Mouse (Mus musculus): Measurements from ENCODE around the gene Gm45208.
"Not testable (repeated sequence)": the region's sequence is repeated elsewhere in the genome, so short reads cannot be mapped to it uniquely, and the experiment has no call there.

The Gm45208 gene

GRCm38 (mm10) chrX:7725841-7726240 lies 3.8 kb downstream of the Gm45208 start:
- no peak for DNase-seq (ENCODE audit: inconsistent age in 2 of 2, low spot score in 1 of 2)

- DNase-seq (ENCODE audit: inconsistent age in 2 of 2, low spot score in 1 of 2) = peak; percentile 25 to 49
Measured at GRCm38 (mm10) chrX:7727176-7727575, 5.1 kb downstream of the Gm45208 start.

DNA sequence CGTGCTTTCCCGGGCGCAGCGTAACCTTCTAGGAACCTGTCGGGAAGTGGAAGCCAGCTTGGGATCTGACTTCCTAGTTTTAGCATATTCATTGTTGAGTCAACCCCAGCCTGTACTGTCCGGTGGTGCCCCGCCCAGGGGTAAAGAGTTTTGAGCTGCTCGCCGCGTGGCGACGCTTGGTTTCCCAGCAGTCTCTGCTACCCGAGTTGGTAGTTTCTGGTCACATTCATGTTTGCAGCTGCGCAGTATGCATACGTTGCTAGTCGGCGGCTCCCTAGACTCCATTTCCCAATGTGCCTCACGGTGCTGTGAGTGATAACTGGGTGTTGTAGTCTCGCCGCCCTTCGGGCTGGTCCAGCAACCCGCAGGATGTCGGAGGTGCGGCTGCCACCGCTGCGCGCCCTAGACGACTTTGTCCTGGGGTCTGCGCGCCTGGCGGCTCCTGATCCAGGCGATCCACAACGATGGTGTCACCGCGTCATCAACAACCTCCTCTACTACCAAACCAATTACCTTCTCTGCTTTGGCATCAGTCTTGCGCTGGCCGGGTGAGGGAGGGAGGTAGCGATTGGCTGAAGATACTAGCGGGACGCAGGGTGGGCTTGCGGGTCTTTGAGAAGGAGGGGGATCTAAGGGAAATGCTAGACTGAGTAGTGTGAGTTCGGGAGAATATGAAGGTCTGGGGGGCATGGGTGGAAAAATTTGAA lies 6.3 kb downstream of the Gm45208 start, which contains the start of gene Praf2:
TSS of gene Praf2 (plus strand) at position 225 of the 707 bp plus-strand sequence.
- DNase-seq (ENCODE audit: inconsistent age in 2 of 2, low spot score in 1 of 2) = peak; percentile 87 to 90

- DNase-seq (ENCODE audit: inconsistent age in 2 of 2, low spot score in 1 of 2) = no peak
Measured at GRCm38 (mm10) chrX:7728922-7729265, 6.8 kb downstream of the Gm45208 start.

GRCm38 (mm10) chrX:7733571-7734156 lies 11.6 kb downstream of the Gm45208 start:
- DNase-seq (ENCODE audit: inconsistent age in 2 of 2, low spot score in 1 of 2) = peak; percentile 63 to 79

- no peak for DNase-seq (ENCODE audit: inconsistent age in 2 of 2, low spot score in 1 of 2)
Measured at GRCm38 (mm10) chrX:7739336-7740081, 17.5 kb downstream of the Gm45208 start.

DNA sequence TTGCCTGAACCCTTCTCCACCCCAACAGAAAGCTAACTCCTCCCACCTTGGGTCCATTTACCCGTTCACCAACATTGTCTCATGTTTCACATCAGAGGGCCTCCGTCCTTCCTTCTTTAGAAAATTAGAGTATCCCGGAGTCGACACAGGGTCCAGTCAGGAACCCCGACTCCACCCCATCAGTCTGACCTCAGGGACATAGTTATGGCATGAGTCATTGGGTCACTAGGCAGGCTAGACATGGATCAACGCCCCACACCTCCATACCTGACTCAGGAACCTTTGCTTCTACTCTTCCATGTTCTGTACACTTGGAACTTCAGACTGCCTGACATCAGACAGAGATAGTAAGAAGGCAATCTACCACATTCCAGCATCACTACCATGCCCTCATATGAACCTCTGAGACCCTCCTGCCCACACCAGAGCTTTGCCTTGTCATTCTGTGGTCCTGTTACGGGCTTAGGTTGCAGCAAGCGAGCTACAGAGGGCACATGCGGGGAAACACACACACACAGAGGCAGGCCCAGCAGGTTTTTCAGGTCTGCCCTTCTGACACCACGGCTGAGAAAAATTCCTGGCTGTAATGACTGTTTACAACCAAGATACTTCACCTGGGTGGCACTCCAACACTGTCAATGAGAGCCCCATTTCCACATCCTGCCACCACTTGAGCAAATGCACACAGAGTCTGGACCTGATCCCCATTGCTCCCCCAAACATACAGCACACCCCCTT lies 18.2 kb downstream of the Gm45208 start:
- DNase-seq (ENCODE audit: inconsistent age in 2 of 2, low spot score in 1 of 2) = no peak

GRCm38 (mm10) chrX:7741103-7741502 lies 19.1 kb downstream of the Gm45208 start:
- no peak for DNase-seq (ENCODE audit: inconsistent age in 2 of 2, low spot score in 1 of 2)

DNA sequence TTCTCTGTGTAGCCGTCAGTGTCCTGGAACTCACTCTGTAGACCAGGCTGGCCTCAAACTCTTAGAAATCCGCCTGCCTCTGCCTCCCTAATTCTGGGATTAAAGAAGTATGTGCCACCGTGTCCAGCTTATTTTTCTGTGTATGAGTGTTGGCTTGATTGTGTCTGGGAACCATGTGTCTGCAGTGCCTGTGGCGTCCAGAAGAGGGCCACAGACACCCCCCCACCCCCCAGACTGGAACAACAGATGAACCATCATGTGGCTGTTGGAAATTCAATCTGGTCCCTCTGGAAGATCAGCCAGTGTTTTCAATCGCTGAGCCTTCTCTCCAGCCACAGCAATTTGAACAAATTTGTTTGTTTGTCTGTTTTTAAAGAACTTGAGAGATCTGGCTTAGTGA lies 21.4 kb downstream of the Gm45208 start:
- DNase-seq (ENCODE audit: inconsistent age in 2 of 2, low spot score in 1 of 2) = no peak

DNA sequence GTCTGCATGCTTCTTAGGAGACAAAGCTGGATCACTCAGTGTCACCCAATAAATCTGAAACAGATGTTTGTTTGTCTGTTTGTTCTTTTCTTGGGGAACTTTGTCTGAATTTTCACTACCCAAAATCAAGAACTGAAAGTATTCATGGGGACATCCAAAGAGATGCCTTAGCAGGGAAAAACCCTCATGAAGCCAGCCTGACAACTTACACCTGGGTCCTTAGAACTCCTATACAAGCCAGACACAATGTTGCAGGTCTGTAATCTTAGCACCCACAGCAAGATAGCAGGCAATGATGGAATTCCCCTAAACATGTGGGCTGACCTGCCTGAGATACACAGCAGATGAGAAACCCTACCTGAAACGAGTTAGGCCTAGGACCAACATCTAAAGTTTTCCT lies 22.9 kb downstream of the Gm45208 start:
- DNase-seq (ENCODE audit: inconsistent age in 2 of 2, low spot score in 1 of 2) = no peak

- no peak for DNase-seq (ENCODE audit: inconsistent age in 2 of 2, low spot score in 1 of 2)
Measured at GRCm38 (mm10) chrX:7745429-7745828, 23.4 kb downstream of the Gm45208 start.

GRCm38 (mm10) chrX:7750432-7751116 lies 28.5 kb downstream of the Gm45208 start, which contains the start of gene Ccdc120:
Ccdc120 (minus strand) TSS chrX:7750905.
- DNase-seq (ENCODE audit: inconsistent age in 2 of 2, low spot score in 1 of 2) = peak; percentile 75 to 85

DNA sequence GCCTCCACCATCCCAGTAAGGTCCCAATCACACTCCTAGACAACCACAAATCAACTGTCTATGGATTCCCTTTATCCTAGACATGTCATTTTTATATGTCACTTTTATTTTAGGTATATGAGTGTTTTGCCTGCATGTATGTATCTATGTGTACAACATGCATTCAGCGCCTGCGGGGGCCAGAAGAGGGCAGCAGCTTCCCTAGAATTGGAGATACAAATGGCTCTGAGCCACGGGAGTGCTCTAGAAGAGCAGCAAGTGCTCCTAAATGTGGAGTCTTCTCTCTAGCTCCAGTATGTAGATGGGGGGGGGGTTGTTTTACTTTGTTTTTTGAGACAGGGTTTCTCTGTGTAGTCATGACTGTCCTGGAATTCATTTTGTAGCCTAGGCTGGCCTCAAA lies 31.6 kb downstream of the Gm45208 start:
- DNase-seq (ENCODE audit: inconsistent age in 2 of 2, low spot score in 1 of 2) = not testable (repeated sequence)

GRCm38 (mm10) chrX:7762137-7762920 lies 40.3 kb downstream of the Gm45208 start, which contains the start of gene Tfe3:
Tfe3 (plus strand) TSS chrX:7762560.
- DNase-seq (ENCODE audit: inconsistent age in 2 of 2, low spot score in 1 of 2) = peak; percentile 95

- DNase-seq (ENCODE audit: inconsistent age in 2 of 2, low spot score in 1 of 2) = no peak
Measured at GRCm38 (mm10) chrX:7762921-7763197, 40.8 kb downstream of the Gm45208 start.

DNA sequence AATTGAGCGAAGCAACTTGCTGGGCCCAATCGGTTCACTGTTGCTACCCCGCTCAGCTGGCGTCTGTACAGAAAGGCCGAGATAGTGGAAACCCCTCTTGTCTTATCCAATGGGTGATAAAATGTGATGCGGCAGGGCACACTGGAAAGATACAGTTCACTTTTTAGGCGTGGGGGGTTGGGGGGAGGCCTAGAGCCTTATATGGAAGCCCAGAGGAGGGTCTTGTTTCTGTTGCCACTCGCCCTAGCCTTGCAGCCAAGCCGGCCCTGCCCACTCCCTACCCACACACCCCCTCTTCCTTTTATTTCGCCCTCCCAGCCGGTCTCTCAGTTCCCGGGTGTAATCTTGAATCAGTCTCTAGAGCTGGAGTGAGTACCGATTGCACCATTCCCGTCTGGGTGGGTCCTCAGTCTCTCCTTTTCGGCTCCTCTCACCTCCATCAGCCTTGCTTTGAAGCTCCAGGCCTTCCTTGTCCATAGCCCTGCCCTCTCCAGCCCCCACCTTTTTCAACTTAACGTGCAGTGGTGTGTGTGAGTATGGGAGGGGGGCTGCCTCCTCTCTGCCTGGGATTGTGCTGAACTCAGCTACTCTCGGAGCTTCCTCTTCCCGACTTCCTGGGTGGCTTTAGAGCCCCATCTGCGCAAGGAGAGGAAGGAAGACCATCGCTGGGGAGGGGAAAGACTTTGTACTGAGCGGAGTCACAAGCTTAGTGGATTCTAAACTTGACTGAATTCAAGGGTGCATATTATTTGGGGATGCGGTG lies 41.8 kb downstream of the Gm45208 start:
- peak; percentile 48 to 76 for DNase-seq (ENCODE audit: inconsistent age in 2 of 2, low spot score in 1 of 2)

DNA sequence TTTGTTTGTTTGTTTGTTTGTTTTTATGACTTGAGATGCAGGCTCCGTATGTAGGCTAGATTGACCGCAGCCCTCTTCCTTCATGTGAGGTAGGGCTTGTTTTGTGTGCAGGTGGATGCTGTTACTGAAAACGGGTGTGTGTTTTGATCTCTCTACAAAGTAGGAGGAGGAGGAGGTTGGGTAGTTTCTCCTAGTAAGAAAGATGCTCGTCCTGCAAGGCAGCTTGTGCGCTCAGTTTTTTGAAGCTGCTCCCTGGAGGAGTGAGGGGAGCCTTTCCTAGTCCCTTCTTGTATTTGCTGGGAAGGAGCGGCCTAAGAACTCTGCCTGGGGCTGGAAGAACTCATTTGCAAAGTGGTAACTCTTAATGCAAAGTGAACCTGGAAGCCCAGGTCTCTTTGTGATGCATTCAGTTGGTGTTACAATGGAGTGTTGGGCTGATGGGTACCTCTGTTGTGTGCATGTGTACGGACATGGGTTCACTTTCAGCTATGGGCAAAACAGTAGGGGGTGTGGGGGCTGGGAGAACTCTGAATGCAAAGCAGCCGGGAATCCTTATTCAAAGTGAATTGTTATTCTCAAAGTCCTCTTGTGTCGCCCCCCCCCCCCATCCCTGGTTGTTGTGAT lies 42.7 kb downstream of the Gm45208 start:
- no peak for DNase-seq (ENCODE audit: inconsistent age in 2 of 2, low spot score in 1 of 2)

DNA sequence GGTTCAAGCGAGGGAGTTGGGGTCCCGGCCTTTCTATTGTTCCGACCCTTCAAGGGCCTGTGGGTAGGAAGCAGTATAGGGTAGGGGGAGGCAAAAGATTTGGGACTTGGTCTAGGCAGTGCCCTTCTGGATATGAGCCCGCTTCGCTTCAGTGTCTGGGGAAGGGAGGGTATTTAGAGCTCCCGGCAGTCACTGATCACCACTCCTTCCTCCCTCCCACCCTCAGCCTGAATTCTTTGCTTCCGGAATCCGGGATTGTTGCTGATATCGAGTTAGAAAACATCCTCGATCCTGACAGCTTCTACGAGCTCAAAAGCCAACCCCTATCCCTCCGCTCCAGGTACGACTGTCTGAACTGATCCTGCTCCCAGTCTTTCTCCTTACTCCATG lies 43.2 kb downstream of the Gm45208 start:
- no peak for DNase-seq (ENCODE audit: inconsistent age in 2 of 2, low spot score in 1 of 2)

- DNase-seq (ENCODE audit: inconsistent age in 2 of 2, low spot score in 1 of 2) = peak; percentile 66 to 86
Measured at GRCm38 (mm10) chrX:7765764-7766163, 43.7 kb downstream of the Gm45208 start.
